Mouse (Mus musculus) R1 (cell line): ENCODE data around the gene Lrrc32.

ENCODE experiments used
- DNase-seq: peaks from one replicate; pipeline ENCODE4 v3.0.0-alpha.2; 2018; ENCODE audit warnings: low read depth, low spot score

The Lrrc32 gene

DNA sequence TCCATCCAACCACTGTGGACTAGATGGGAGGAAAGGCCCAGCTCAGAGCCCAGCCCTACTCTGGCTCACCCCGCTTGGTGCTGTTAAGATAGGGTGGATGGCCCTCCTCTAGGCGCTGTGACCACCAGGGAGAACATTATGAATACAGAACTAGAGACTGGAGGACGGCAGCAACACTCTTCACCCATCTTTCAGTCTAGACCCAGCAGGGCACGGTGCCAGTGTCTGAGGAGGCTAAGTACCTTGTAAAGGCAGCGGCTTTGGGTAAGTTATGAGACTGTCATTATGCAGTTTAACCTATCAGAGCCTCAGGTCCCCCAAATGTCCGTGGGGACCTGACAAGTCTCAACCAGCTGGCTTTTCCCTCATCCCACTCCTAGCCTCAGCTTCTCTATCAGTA lies at the start of gene Lrrc32:
Lrrc32 (plus strand) TSS at position 153 of the 400 bp plus-strand sequence.
- no peak for DNase-seq

DNA sequence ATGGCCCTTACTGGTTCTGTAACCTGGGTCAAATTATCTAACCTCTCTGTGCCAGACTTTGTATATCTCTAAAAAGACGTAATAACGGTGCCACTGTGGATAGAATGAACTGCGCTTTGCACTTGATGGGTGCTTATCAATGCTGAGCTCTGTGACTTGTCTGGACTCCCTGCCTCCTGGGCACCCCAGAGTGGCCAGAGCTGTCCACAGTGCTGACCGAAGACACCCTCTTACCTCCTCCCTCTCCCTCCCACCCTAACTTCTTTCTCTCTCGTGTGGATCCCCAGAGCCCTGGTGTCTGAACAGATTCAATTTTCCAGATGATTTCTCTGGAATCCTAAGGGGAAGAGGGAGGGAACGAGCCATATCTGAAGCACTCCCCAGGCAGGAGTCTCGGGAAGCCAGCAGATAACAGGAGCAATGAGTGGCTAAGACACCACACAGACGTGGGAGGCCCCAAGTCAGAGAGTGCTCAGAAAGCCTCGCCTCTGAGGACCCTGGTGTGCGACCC lies 49.1 kb upstream of the Lrrc32 start, which contains the start of gene Gucy2d:
Gucy2d (plus strand) TSS at position 461 of the 511 bp plus-strand sequence.
- DNase-seq: peak; percentile 23

DNA sequence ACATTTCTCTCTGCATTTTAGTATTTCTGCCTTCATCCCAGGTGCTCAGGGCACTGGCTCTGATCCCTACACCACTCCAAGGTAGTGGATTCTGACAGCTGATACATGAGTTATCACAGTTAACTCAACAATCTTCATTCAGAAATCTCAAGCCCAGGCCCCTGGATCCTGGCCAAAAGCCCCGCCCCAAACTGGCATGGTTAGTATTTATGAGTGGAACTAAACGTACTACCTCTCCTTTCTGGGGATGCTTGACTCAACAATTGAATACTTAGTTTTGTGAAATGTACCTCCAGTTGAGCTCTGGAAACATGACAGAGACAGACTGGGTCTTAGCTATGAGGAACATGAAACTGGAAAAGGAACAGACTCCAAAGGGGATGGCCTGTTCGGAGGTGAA lies 42.2 kb upstream of the Lrrc32 start:
- DNase-seq: no peak

DNA sequence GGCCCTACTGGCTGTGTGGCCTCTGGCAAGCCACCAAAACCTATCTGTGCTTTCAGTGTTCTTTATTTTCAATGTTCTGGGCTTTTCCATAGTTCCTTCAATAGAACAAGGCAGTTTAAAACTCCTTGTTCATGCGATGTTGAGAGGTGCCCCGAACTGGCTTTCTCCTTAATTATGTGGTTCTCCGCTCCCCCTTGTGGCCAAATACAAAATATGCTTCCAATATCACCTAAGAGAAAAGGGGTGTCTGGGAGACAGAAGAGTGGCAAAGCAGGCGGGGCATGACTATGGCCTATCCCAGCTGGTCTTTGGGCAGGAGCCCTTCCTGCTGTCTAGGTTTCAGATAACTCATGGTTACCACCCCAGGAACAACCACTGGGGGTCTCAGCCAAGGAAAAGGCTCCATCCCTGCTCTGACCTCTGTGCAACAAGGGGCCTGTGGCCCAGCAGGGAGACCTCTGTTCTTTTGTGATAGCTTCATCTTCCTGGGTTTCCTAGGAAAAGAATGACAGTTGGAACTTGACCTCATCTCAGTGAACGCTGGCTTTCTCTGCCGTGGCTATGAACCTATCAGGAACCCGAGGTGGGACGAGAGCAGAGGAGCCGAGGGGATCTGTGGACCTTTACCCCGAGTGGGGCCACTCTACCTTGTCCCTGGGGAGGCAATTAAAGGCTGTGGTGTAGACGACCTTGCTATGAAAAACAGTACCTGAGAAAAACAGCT lies 41.3 kb upstream of the Lrrc32 start:
- peak; percentile 72 for DNase-seq

DNA sequence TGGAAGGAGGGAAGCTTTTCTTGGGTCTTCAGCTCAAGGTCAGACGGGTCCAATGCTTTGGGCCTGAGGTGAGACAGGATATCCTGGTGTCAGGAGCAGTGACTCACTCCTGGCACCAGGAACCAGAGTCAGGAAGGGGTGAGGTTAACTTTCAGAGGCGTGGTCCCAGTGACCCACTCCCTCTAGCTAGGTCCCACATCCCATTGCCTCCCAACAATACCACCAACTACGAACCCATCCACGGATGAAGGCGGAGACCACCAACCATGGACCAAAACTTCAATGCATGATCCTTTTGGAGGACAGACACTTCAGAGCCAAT lies 40.8 kb upstream of the Lrrc32 start:
- DNase-seq: no peak

DNA sequence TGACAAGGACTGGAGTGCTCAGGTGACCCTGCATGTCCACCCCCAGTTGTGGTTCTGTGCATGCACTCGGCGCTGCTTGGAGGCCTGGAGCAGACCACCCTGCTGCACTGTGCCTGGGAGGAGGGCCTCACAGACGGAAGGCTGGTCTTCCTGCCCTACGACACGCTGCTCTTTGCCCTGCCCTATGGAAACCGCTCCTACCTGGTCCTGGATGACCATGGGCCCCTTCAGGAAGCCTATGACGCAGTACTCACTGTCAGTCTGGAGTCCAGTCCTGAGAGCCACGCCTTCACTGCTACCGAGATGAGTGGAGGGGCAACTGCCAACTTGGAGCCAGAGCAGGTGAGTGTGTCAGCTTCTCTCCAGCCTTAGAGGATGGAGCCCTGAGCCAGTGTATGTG lies 39.4 kb upstream of the Lrrc32 start:
- DNase-seq: no peak

DNA sequence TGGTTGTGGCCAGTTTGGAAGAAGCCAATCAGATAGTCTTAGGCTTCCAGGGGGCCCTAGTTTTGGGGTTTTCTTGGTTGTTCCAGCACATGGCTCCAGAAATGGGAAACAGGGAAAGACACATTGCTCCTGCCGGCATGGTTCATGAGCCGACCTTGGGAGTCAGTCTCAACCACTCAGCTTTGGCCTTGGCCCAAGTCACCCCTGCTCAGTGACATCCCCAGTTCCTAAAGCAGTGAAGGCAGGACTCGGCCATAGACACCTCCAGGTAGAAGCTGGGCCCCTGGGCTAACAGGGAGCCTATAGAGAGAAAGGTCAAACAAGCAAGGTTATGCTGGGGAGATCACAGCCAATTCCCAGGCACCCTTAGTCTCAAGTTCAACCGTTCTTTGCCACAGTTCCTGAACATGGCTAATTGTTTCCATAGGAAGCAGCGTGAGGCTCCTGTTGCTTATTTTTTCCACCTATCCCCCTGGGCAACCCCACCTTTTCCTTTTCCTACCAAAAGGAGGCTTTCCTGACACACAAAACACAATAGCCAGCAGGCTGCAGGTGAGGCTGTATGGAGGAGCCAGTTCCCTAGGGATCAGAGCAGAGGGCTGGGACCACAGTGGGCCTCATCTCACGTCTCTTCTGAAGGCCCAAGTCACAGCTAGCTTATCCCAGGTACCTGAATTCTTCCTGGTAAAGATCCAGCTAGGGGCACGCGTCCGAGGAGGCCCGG lies 34.5 kb upstream of the Lrrc32 start:
- no peak for DNase-seq

DNA sequence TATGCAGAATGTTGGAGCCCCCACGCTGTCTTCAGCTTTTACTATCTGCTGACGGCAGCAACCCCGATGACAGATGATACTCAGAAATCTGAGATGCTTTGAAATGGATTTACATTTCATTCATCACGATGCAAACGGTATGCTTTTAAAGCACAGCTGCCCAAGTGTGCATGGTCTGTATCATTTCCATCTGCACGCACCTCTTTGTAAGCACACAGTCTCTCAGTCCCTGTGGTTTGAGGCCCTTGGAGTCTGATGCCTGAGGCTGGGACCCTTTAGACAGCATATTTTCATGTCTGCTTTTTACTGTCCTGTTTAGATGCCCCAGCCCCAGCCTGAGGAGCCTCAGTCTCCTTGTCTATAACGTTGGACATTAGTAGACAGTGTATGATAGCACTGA lies 28.8 kb upstream of the Lrrc32 start:
- DNase-seq: no peak

DNA sequence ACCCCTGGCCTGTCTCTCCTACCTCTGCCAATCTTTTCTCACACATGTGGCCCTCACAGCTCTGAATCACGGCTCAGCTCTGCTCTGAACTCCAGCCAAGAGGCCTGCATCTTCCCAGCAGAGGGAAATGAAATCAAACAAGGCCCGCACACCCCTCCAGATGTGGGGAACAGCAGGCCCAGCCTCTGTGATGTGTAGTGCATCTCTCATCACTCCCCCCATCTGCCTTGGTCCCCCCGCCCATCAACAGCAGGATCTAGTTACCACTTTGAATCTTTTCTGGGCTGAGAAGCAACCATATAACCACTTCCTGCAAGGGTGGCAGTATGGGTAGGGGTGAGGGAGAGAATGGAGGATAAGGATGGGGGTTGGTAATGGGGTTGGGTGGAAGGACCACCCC lies 20.0 kb upstream of the Lrrc32 start:
- no peak for DNase-seq

DNA sequence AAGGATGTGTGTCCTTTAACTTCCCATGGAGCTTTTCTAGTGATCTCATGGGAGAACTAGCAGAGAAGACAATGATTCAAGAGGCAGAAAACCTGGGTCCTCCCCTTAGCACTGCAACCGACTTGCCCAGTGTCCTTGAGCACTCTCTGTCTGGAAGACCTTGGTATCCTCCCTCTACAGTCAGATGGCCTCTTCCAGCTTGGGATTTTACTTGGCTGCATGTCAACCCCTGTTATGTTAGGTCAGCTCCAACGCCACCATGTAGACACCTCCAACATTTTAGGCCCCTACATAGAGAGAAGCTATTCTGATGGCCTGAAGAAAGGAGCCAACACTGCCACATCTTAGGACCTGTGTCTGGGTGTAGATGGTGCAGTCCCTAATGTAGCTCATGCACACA lies 16.6 kb upstream of the Lrrc32 start:
- DNase-seq: no peak

DNA sequence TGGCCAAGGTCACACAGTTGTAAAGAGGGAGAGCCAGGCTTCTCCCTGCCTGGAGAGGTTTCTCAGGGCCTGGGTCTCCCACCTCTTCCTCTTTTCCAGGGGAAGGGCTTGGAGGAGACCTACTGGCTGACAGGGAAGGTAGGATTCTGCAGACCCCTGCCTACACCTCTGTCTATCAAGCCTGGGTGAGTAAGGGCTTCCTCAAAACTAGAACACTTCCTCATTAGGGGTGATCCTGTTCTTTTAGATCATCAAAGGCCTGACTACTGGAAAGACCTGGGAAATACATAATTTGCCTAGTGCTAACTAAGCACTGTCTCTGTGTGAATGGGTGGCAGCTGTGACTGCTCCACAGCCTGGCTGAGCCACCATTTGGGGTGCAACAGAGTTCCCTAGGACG lies 14.5 kb upstream of the Lrrc32 start:
- no peak for DNase-seq

DNA sequence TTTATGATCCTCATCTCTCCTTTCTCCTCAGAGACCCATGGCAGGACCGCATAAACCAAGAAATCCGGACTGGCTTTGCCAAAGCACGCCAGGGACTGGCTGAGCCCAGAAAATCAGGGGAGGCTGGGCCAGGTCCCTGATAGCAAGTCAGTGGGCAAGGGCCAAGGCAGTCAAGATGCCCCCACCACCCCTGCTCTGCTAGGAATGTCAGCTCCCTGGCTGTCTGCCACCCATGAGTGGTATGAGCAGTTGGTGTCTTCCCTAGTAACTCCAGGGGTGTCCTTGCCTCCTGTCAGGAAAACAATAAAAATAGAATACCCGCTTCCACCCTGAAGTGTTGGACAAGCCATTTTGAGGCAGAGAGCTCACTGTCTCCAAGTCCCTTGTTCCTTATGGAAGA lies 11.9 kb upstream of the Lrrc32 start:
- no peak for DNase-seq

DNA sequence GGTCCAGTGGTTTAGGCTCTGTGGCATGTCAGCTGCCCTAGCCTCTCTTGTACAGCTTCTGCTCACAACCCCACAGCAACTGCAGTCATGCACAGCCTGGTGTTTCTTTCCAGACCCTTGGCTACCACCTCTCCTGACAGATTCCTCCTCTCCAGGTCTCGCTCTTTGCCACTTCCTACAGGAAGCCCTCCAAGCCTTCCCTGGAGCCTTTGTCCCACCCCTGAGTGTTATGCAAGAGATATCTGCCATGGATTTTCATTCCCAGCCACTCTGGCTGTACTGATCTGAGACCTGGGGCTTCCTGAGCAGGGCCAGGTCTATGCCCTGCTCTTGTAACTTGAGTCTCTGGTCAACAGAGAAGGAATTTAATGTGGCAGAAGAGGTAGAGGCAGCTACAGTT lies 8.6 kb upstream of the Lrrc32 start:
- DNase-seq: no peak

DNA sequence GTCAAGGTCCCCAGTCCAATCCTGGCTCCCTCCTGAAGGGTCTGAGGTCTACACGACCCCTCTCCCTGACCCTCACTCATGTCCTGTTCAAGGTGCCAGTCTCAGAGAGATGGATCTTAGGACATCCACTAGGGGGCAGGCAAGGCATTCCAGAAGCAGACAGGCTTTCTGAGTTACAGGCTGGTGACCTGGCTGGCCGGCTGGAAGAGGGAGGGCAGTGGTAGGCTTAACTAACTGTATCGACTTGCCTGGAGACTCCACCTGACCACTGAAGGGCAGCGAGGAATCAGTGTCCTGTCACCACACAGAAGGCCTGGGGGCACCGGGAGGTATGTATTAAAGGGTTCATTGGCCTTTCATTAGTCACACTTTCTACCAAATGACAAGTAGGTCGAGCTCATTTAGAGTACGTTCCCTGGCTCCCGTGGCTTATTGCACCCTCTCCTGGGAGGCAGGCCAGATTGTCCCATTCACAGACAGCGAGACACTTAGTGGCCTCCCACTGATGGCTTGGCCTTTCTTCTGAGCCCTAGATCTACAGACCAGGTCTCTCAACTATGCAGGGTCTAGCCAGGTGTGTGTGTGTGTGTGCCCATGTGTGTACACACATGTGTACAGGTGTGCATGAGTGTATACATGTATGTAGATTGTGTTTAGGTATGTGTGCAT lies 7.9 kb upstream of the Lrrc32 start:
- DNase-seq: peak; percentile 60

DNA sequence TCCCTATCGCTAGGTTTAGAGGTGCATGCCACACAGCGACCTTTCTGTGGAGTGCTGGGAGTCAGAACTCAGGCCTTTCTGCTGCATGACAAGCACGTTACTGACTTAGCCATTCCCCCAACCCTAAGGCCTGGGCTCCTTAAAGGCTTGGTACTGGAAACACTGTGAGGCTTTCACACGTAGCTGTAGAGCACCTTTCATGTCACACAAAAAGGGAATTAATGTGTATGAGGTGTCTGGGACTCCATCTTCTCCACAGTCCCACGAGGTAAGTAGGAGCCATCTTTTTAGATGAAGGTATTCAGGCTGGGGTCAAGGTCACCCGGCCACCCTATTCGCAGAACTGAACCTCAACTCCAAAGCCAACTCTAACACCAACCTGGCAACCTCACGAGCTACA lies 7.2 kb upstream of the Lrrc32 start:
- no peak for DNase-seq

DNA sequence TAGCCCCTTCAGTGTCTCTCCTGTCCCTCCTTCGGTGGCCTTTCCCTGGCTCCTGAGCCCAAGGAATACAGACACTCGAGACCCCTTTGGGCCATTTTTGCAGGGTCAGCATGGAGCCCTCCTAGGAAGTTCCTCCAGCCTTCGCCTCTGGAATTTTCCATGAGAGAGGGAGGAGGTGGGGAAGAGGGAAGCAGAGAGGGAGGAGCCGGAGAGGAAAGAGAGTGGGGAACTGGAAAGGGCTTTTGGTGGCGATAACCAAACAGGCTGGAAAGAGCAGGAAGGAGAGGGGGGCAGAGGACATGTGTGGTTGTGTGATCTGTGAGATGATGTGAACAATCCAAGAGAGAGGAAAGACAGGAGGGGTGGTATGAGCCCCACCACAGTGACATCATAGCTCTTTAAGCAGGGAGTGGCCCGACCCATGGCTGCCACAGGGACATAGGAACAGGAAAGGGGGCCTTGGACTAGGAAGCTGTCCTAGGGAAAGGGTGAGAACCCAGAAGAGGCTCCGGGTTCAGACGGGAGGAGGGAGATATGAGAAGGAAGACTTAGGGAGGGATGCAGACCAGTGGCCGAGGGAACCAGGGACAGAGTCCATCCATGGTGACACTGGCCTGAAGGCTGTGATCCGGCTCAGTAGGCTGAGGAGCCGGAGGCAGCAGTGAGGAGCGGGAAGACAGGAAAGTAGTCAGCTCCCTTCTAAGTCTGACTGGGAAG lies 6.4 kb upstream of the Lrrc32 start:
- no peak for DNase-seq

DNA sequence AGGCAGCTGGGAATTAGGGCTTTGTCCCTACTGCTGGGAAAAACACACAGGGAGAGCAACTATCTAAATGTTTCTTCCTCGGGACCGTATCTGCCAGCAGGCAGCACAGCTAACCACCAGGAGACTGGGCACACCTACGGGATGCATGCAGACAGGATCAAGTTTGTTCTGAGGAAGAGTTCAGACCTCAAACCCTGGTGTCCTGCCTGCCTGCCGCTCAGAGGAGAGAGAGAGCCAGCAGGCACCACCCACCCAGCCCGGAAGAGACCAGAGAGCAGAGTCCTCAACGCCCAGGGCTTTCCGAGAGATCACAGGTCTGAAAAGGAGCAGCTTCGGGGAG lies 5.8 kb upstream of the Lrrc32 start:
- no peak for DNase-seq

DNA sequence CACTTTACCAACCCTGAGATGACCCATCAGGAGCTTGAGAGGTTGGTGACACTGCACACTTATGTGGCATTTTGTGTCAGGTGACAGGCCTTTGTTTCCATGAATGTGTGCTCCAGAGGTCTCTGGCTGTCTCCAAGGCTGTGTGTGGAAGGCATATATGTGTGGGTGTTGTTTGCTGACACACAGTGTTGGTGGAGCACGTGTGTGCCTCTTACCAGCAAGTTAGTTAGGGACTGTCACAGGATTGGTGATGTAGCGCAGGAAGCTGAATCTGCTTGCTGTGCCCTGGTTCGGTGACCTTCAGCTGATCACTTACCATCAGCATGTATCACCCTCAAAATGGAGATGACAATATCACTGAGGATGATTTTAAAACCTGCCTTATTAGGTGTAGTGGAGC lies 4.2 kb upstream of the Lrrc32 start:
- DNase-seq: no peak

DNA sequence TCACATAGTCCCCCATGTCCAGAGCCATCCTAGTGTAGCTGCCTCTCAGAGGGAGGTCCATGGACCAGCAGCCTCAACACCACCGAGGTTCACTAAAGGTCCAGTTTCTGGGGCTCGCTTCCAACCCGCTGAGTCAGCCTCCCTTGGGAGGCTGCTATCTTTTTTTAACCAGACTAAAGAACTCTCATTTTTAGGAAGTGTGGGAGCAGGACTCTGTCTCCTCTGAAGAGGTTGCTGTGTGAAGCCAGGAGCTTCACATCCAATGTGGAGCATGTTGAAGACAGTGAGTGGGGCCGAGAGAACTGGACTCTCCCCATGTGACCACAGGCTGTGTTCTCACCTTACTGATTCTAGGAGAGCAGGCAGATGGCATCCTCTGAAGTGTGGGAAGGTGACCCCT lies 3.6 kb upstream of the Lrrc32 start:
- no peak for DNase-seq

DNA sequence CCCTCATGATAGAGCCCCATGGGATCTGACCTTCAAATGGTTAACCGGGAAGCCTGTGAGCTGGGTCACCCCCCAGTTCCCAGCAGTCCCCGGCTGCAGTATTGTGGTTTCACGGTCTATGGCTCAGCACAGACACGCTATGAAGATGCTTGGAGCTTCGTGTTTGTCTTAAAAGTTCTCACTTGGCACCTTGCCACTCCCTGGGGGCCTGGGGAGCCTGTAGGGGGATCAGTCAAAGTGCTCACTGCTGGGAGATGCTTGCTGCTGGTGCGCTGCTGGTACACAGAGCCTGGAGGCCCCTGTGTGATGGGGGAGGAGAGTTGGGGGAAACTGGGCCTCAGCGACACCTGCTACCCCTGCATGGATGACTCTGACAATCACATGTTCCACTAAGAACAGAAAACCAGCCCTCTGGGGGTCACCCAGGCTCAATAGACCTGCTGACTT lies 2.6 kb upstream of the Lrrc32 start:
- no peak for DNase-seq

DNA sequence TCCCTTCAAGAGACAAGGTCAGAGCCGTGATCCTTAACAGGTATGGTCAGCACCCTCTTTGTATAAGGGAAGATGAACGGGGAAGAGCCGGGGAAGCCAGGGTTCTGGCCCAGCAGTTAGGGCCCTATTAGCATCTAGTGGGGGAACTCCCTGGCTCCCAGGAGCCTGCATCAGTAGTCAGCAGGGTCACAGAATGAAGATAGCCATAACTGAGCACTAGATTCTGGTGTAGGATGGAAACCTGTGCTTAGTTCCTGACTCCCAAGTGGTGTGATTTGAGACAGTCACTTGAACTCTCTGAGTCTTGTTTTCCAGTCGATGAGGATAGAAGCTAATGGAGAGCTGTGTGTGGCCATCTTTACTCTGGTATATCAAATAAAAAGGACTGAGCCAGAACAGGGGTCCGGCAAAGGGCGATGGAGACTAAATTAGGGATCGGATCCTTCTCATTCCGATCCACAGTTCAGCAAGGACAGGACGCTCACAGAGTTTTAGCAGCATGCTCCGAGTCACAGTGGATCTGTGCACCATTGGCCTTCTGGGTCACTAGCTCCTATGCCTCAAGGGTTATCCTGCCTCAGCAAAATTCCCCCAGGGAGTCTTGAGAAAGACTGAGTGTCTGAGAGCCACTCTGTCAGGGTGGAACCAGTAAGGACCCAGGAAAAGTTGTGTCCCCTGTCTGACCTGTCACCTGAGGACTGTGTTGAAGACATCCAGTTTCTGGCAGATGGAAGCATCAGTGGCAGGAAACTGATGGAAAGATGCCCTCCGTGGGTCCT lies 1.7 kb upstream of the Lrrc32 start:
- no peak for DNase-seq
